Mouse (Mus musculus) cerebellum, adult 11 months (tissue): ENCODE data around the gene Akr1b8.
"Not testable (repeated sequence)": the region's sequence is repeated elsewhere in the genome, so short reads cannot be mapped to it uniquely, and the experiment has no call there.

ENCODE experiments used
- DNase-seq: peaks from one replicate; pipeline ENCODE4 v3.0.0; 2022

The Akr1b8 gene

GRCm38 (mm10) chr6:34350037-34350699 lies 3.8 kb upstream of the Akr1b8 start:
- no peak for DNase-seq

- DNase-seq = not testable (repeated sequence)
Measured at GRCm38 (mm10) chr6:34351481-34351880, 2.4 kb upstream of the Akr1b8 start.

GRCm38 (mm10) chr6:34352401-34352800 lies 1.5 kb upstream of the Akr1b8 start:
- no peak for DNase-seq

GRCm38 (mm10) chr6:34354354-34355348 lies 732 bp downstream of the Akr1b8 start:
- no peak for DNase-seq

GRCm38 (mm10) chr6:34355349-34355747 lies 1.4 kb downstream of the Akr1b8 start:
- DNase-seq = no peak

GRCm38 (mm10) chr6:34355841-34356240 lies 1.9 kb downstream of the Akr1b8 start:
- DNase-seq = no peak

- DNase-seq = no peak
Measured at GRCm38 (mm10) chr6:34364217-34365136, 10.6 kb downstream of the Akr1b8 start.

GRCm38 (mm10) chr6:34367998-34368397 lies 14.1 kb downstream of the Akr1b8 start:
- no peak for DNase-seq

- no peak for DNase-seq
Measured at GRCm38 (mm10) chr6:34370081-34370480, 16.2 kb downstream of the Akr1b8 start.

GRCm38 (mm10) chr6:34371700-34372351 lies 17.9 kb downstream of the Akr1b8 start:
- DNase-seq = peak; percentile 70

GRCm38 (mm10) chr6:34373841-34374240 lies 19.9 kb downstream of the Akr1b8 start:
- no peak for DNase-seq

GRCm38 (mm10) chr6:34375888-34376287 lies 22.0 kb downstream of the Akr1b8 start:
- DNase-seq = not testable (repeated sequence)

GRCm38 (mm10) chr6:34383401-34383800 lies 29.5 kb downstream of the Akr1b8 start:
- no peak for DNase-seq

- peak; percentile 62 for DNase-seq
Measured at GRCm38 (mm10) chr6:34384110-34384661, 30.3 kb downstream of the Akr1b8 start, which contains the start of gene Akr1b10. TSS of gene Akr1b10 (plus strand) at chr6:34384218.

GRCm38 (mm10) chr6:34384701-34385370 lies 30.9 kb downstream of the Akr1b8 start:
- DNase-seq = no peak

- no peak for DNase-seq
Measured at GRCm38 (mm10) chr6:34388420-34389156, 34.7 kb downstream of the Akr1b8 start.

GRCm38 (mm10) chr6:34395897-34396296 lies 42.0 kb downstream of the Akr1b8 start:
- DNase-seq = no peak

GRCm38 (mm10) chr6:34398431-34398830 lies 44.5 kb downstream of the Akr1b8 start:
- no peak for DNase-seq

- no peak for DNase-seq
Measured at GRCm38 (mm10) chr6:34399606-34400220, 45.8 kb downstream of the Akr1b8 start.

- no peak for DNase-seq
Measured at GRCm38 (mm10) chr6:34400696-34401095, 46.8 kb downstream of the Akr1b8 start.
